Mouse (Mus musculus) inflammation-experienced regulatory T-cells, adult 6 months (primary cell): ENCODE results near the gene Spred2. TPM values are rescaled to one million over a fixed set of nuclear protein-coding genes. Genes with fewer than 3 reads are reported as not detected.

Experiments
- ATAC-seq: one replicate; pipeline ENCODE4 v1.8.0; 2017
- polyA plus RNA-seq, 3 experiments: library from polyadenylated mRNA; unstranded; fragments of 100-300 nt; shearing (Covaris generic); gene quantifications; one replicate each; pipeline ENCODE4 v1.2.1; 2017

Spred2 gene
- polyA plus RNA-seq, 3 experiments from 2014 or later = 3.4 to 5.0 (median 4.3) TPM

DNA sequence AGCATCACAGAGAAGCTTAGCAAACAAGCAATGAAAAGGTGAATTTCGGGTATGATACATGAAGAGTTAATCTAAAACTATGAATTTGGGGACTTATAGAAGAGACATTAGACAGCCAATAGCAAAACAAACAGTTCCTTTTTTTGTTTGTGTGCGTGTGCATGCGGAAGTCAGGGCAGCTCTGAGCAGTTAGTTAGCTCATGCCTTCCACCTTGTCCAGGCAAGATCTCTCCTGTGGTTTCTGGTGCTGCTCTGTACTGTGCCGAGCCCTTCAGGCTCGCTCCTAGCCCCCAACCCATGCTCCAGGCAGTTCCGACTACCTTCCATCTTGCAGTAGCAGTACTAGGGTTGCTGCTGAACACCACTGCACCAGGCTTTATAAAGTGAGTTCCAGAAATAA lies 31.5 kb downstream of the Spred2 start:
- no peak for ATAC-seq

DNA sequence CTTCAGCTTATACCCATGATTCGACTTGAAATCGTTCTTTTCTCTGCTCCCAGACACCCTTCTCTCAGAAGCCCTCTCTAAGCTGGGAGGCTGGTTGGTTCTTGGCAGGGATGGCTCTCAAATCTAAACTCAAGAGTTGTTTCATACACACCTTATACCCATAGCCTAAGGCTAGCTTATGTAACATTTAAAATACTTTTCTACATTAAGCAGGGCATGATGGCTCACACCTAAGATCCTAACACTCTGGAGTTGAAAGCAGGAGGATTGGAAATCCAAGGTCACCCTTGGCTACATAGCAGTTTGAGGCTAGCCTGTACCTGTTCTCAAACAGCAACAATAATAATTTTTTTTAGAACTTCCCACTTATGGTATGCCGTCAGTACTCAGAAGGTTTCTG lies 34.8 kb downstream of the Spred2 start:
- ATAC-seq = no peak

DNA sequence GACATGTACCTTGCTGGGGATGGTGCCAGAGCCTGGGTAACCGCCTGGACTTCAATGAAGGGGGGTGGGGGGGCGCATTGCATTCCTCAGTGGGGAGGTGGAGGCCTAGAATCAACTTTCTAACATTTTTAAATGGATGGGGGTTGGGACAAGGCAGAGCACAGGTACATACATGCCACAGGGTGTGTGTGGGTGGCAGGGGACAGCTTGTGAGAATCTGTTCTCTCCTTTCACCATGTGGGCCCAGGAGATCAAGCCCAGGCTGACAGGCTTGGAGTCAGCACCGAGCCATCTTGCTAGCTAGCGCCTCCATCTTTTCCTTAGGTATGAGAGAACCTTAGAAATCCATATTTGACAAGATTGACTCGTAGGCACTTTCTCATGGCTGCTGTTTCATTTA lies 35.7 kb downstream of the Spred2 start:
- ATAC-seq = no peak

DNA sequence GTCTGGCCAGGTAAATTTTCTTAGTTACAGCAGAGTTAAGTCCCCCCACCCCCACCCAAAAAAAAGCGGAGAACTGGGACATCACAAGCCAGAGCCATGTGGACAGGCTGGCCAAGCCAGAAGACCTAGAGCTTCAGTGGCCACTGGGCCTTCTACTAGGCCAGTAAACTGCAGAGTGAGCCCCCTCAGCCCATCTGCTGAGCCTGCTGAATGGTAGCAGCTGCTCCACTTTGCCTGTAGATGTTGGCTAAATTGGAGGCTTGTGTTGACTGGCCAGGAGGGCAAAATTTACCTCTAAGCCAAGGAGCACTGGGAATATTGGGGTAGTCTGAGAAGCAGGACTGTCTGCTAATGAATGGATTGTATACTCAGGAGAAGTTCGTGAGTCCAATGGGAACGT lies 36.4 kb downstream of the Spred2 start:
- ATAC-seq = no peak

DNA sequence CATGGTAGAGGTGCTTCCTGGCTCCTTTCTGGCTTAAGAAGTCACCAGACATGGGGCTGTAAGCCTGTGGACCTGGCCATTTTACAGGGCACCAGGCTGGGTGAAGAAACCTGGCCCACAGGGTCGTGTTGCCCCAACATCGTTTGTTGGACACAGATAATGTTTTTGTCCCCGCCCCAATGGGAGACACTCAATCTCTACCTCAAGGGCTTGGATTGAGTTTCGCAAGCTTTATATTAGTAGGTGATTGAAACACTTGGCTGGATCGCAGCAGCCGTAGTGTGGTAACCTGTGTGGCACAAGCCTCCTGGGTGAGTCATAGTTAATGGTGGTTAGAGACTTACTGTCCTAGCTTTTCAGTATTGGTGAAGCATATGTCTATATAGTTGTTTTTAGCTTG lies 36.9 kb downstream of the Spred2 start:
- no peak for ATAC-seq

DNA sequence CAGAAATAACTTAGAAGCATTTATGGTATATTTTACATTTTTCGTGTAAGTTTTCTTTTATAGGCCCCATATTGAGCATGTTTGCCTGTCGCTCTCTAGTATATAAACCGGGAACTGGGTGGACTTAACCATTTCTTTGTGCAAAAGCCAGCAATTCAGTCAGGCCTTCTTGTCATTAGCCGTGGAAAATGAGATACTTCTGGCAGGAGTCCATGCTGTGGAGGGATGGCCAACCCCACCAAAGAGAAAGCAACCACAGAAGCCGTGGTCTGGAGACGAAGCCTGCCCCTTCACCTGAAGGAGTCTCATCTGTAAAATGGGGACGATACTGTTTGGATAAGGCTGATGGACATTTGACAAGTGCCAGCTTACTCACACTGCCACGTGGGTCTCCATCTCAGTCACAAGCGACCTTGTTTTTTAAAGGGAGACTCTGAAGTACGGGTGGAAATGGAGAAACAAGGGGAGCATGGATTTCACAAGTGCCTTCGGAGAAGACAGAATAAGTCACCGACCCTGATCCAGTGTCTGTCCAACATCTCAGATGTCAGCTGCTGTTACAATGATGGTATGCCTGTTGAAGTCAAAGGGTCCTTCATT lies 37.7 kb downstream of the Spred2 start:
- ATAC-seq = no peak

DNA sequence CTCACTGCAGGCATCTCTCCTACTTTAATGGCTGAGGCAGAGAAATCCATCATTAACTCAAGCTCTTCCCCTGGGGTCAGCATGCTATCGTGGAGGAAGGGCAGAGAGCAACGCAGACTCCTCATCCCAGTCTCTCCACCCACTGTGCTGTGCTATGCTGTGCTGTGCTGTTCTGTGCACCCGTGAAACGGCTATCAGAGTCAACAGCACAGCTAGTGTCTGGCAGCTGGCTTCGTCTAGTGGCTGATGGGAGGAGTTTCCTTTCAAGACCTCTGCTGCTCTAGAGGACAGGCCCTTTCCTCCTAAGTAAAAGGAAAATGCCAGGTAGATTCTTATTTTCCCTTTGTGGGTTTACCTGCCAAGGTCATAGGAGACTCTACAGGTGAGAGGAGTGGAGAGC lies 38.6 kb downstream of the Spred2 start:
- ATAC-seq = peak; percentile 59

DNA sequence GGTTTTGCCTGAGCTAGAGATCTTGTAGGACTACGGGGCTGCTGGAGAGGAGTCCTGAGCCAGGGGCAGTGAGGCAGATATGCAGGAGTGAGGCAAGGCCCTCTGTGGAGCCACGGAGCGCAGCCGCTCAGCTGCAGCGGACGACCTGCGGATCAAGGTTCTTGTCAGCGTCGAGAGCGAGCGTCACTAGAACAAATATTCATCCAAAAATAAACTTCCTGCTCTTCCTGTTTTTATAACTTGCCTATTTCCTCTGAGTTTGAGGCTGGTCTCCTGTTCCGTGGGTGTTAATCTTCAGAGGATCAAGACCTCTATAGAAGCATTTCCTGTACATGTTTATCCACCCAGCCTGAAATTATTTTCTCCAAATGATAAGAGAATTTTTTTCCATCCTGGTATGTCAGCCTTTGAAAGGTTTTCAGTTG lies 39.6 kb downstream of the Spred2 start:
- ATAC-seq = peak; percentile 47

DNA sequence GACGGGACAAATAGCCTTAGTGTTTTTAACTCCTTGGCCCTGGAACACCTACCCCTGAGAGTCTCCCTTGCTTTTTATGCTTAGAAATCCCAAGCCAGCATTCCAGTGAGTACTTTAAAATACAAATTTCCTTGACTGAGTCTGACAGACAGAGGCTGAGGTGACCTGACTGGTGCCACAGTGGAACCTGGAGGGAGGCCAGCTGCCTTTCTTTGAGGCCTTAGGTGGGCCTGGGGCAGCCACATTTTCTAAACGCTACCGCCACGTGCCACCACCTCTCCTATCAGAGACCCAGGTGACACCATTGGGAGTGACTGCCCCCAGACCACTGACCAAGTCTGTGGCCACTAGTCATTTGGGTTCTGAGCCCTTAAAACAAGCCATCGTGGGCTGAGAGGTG lies 40.2 kb downstream of the Spred2 start:
- no peak for ATAC-seq

DNA sequence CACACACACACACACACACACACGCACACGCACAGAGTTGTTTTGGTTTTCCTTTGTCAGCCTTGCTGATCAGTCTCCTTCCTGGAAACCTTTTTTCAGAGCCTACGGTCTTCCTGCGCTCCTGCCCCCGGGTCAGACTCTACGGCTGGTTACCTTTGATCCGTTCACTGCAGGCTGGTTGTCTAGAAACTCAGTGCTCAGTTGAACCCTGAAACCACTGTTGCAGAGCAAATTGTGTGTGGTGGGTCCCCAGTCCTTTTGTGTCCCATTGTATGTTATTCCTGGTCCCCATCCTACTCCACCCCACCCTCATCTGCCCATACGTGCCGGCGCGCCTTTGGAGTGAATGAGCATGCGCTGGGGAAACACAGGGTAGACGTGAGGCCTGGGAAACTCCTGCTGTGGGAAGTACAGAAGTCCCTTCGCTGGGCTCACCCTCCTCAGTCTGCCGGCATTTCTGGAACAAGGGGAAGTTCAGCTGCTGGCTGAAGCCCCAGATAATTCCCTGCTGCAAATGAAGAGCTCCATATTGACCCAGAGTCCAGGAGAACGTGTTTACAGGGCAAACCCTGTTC lies 40.9 kb downstream of the Spred2 start:
- ATAC-seq = peak; percentile 7

DNA sequence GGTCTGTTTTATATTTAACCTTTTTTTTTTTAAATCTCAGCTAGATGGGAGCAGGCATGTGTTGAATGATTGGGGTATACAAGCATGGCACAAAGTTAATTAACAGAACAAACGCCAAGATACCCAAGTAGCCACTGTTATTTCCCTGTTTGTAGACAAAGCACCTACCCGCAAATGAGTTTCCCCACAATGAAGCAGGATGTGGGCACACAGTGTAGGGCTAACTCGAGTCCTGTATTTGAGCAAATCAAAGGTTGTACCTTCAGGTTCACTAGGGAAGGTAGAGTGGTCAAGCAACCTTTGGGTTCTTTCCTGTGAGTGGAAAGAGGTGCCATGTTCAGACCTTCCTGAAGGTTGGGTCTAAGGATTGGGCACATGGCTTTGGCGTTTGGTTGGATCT lies 41.5 kb downstream of the Spred2 start:
- ATAC-seq = peak; percentile 55

DNA sequence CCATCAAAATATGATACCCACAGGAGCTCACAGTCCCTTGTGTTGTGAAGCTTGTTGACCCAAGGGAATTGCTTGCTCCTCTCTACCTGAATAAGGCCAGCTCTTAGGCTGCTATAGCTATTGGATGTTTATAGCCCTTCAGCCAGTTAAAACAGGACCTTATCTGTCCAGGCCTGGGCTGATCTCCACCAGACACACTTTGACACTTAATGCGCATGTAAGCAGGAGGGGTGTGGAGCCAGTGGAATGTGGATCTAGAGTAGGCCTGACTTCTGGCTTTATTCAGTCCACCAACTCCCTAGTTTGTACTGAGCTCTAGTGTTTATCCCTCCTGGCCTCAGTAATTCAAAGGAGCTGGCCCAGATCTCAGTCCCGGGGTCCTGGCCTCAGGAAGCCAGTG lies 42.1 kb downstream of the Spred2 start:
- no peak for ATAC-seq

DNA sequence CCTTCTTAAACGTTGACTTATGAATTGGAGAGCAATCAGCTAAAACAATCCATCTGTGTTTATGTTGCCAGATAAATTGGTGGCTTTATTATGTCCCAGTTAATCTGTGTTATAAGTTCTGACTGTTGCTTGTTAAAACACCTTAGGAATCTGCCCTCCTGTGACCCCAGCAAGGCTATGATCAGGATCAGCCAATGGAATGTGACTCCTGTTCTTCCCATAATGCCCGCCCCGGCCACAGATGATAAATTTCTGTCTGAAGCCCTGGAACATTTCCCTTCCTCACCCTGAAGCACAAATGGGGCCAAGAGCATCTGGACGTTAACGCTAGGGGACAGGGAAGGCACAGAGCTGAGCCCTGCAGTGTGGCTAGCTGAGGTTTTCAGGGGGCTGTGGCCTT lies 45.4 kb downstream of the Spred2 start:
- ATAC-seq = no peak

DNA sequence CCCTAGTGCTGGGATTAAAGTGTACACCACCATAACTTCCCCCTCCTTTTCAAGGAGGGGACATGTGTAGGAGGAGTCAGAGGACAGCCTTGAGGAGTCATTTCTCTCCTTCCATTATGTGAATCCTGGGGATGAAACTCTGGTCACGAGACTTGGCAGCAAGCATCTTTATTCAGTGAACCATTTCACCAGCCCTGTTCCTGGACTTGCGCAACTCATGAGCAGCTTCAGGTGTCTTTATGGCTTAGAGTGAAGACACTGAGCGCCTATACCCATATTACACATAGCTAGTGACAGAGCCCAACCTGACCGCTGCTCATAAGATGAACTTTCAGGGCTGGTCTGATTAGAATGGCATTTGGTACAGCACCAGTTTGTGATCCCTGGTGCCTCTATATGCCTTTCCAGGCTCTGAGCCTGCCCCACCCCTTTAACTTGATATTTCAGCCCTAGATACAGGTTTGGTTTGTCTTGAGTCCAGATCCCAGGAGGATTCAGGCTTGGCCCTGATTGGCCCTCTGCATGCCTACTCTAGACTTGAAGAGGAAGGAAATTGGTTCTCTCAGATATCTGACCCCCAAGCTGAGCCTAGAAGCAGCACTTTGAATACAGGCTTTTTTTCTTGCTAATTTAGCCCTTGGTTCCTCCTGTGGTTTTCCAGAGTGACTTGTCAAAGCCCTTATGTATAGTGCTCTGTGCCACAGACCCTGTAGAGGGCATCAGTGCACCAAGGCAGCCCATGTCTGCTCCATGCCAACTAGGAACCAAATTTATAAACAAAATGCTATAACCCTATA lies 48.0 kb downstream of the Spred2 start:
- ATAC-seq = no peak

DNA sequence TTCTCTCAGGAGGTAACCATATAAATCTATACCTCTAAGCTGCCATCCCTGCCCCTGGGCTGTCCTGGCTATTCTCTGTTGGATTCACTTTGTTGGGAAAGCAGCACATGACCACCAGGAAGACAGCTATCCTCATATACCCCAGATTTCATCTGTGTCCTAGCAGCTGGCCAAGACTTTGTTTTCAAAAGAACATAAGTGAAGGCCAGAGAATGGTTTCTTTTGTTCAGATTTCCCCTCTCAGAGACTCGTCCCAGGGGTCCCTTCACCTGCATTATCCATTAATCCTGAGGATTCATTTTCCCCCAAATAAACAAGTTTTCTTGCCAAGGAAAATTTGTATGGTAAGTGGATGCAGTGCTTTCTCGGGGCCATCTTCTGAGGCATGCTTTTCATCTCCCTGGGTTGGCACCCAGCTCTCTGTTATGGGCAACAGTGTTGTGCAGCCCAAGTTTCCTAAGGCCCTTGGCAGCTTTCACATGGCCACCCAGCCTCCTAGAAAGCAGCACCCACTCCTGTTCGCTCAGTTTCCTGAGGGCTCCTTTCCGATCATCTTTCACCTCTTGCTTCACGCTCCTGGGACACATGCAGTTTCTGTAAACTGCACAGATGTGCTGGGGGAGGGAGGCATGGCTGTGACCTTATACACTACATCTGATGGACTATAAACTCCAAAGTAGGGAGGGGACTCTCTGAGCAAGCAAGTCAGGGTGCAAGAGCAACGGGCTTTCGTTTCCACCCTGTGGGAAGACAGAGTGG lies 49.0 kb downstream of the Spred2 start:
- ATAC-seq = no peak

DNA sequence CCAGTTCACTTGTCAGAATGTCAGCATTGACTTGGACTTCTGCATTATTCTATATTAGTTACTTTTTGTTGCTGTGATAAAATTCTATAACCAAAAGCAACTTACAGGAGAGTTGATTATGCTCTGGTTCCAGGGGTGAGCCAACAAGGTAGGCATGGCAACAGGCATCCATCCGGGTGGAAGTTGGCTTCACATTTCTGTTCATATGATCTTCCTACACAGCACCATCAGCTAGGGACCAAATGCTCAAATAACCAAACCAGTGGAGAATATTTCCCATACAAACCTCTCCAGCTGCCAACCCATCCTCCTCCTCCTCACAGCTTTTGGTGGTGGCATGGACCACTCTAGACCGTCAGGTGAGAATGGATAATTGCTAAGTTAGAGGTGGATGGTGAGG lies 51.9 kb downstream of the Spred2 start:
- no peak for ATAC-seq

DNA sequence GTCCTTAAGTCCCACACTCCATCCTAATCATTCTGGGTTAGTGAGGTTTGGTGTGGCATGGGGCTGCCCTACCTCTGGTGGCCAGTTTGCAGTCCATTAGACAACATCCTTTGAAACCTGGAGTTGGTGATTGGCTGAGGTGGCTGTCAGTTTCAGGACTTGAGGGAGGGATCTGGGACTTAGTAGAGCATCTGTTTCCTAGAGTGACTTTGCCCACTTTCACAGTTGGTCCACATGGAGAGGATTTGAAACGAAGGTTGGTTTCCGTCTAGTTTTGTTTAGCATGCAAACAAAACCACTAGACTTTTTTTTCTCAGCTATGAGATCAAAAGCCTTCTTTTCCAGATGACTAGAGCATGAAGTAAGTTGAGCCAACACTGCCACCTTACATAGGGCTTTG lies 53.5 kb downstream of the Spred2 start:
- no peak for ATAC-seq

DNA sequence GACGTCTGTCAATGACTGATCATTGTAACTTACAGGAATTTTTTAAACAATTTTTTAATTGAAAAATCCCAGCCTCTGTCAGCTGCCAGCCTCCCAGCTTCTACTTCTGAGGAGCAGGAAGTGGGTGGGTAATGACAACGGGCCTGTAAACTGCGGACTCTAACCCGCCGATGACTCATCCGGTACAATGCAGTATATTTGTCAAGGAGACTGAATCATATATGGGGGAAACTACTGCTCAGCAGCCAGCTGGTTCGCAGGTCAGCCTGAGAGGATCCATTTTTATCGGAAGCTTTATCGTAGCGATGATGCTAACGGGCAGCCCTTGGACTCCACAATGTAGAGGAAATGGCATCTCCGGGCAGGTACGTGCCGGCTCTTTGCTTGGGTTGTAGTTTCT lies 55.2 kb downstream of the Spred2 start:
- ATAC-seq = peak; percentile 98

DNA sequence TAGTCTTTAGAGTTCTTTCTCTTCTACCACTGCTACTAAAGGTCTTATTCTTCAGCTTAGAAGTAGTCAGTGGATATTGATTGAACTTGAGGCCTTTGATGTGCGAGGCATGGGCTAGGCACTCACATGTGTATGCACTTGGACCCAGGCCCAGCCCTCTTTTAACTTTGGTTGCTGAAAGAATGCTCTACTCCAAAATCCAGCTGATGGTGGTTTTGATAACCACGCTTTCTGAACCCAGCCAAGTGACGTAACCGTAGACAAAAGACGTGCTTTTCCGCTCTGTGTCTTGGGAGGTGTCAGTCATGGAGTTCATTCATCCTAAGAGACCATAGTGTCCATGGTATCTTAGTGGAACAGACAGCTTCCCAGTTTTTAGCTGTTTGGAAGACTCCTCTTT lies 57.9 kb downstream of the Spred2 start:
- ATAC-seq = no peak

DNA sequence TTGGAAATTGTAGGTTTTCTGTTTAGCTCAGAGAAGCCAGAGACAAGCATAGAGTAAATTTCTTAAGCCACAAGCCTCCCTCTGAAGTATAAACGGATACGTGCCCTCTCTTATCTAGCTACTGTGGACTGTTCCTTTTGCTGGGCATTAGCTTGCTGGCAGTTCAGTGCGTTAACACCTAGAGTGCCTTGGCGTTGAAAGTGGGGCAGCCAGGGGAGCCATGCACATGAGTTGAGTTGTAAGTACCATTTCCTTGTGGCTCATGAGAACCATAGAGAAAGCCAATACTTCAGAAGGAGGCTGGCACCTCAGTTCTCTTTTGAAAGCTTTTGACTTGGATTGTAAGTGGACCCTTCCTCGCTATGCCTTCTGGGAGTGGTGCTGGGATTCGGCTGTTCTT lies 58.6 kb downstream of the Spred2 start:
- no peak for ATAC-seq

DNA sequence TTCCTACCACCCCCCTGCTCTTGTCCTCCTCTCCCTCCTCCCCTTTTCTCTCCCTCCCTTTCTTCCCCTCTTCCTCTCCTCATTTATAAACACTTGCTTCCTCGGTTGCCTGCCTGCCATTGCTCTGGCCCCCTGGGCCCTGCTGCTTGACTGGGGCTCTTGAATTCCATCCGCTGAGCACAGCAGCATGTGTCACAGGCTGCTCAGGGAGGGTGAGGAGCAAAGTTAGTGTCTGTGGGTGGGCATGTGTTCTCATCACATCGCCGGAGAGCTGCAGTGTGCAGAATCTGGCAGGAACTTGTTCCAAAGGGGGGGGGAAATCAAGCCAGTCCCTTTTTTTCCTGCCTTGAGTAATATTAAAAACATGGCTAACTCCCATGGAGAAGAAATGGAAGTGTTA lies 59.1 kb downstream of the Spred2 start:
- ATAC-seq = no peak

DNA sequence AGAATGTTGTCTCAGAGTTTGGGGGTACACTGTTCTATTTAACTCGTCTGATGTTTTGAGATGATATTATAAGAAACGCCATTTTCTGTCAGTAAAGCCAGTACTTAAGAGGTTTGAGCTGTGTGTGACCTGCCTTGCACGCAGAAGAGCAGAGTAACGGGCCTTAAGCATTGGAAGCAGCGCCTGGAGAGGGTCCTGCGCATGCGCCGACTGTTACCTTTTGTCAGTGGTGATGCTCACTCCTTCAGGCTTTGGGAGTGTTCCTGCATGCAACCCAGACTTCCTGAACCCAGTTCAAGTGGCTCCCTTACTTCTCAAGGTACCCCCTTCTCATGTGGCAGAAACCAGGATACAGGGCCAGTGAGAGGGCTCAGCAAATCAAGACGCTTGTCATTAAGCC lies 59.9 kb downstream of the Spred2 start:
- ATAC-seq = no peak

DNA sequence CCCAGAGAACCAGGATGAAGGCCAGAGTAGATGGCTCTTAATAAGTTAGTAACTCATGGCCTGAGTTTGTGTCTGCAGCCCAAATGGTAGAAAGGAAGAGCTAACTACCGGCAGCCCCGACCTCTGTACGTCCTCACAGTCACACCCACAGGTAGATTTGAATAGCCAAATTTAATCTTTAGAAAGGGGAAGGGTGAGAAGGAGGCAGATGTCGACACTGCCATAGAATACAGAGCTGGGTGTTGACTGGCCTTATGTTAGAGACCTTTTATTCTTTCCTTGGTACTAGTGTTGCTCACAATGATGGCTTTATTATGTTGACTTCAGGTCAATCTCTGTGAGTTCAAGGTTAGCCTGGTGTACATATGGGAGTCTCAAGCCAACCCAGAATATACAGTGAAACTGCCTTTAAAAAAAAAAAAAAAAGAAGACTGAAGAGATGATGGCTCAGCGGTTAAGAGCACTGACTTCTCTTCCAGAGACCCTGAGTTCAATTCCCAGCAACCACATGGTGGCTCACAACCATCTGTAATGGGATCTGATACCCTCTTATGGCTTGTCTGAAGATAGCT lies 61.2 kb downstream of the Spred2 start:
- ATAC-seq = no peak
